Mouse (Mus musculus) liver, adult 2 months (tissue): Measurements from ENCODE around the gene Epc2. TPM values are rescaled to one million over a fixed set of nuclear protein-coding genes. Genes with fewer than 3 reads are reported as not detected.

Experiments used
- DNase-seq: peaks from one replicate; pipeline ENCODE4 v3.0.0-alpha.2; 2011; ENCODE audit warnings: low read depth, low spot score; ENCODE audit errors: extremely low read depth
- H3K27ac ChIP-seq: fragments of 200-500 bp; replicated peaks from 2 replicates; pipeline ENCODE4 v1.5.1; 2012; ENCODE audit warnings: low read depth, mild to moderate bottlenecking, control low read depth, inconsistent platforms, low read length; ENCODE audit not compliant: insufficient read depth
- H3K27me3 ChIP-seq: fragments of 200-500 bp; 2 replicates; pipeline ENCODE4 v1.6.1; 2012; ENCODE audit warnings: mild to moderate bottlenecking, moderate library complexity, low read length, inconsistent platforms; ENCODE audit not compliant: control insufficient read depth, insufficient read depth
- H3K36me3 ChIP-seq: fragments of 200-500 bp; 2 replicates; pipeline ENCODE4 v1.6.1; 2012; ENCODE audit warnings: low read length, inconsistent platforms; ENCODE audit not compliant: control insufficient read depth, insufficient read depth
- H3K4me1 ChIP-seq: fragments of 200-500 bp; 2 replicates; pipeline ENCODE4 v1.6.1; 2011; ENCODE audit warnings: low read length; ENCODE audit not compliant: control insufficient read depth, insufficient read depth
- H3K4me3 ChIP-seq: fragments of 200-500 bp; 2 replicates; pipeline ENCODE4 v1.5.1; 2011; ENCODE audit warnings: low read depth, mild to moderate bottlenecking, control low read depth, low read length, moderate library complexity; ENCODE audit not compliant: insufficient read depth
- H3K79me2 ChIP-seq: fragments of 200-500 bp; 2 replicates; pipeline ENCODE4 v1.6.1; 2012; ENCODE audit warnings: inconsistent platforms, mild to moderate bottlenecking, low read length, moderate library complexity; ENCODE audit not compliant: control insufficient read depth, insufficient read depth
- H3K9ac ChIP-seq: fragments of 200-500 bp; 2 replicates; pipeline ENCODE4 v1.6.1; 2012; ENCODE audit warnings: low read depth, mild to moderate bottlenecking, control low read depth, inconsistent platforms, low read length
- CTCF ChIP-seq: fragments of 200-500 bp; IDR thresholded peaks from 2 replicates; pipeline ENCODE4 v1.5.1; 2011; ENCODE audit warnings: low read depth, low read length, control low read depth
- POLR2A ChIP-seq: fragments of 200-500 bp; IDR thresholded peaks from 2 replicates; pipeline ENCODE4 v1.6.1; 2011; ENCODE audit warnings: low read length, control low read depth; ENCODE audit not compliant: insufficient read depth; ENCODE audit errors: extremely low read depth
- WGBS: fragments of 180-500 bp; shearing (Covaris S2); methylation state at CpG from one replicate; pipeline ENCODE4 v1.1.7; 2018; 5-methylcytosine and 5-hydroxymethylcytosine counted together
- polyA plus RNA-seq: library from polyadenylated mRNA; depleted of rRNA; stranded (reverse); fragments of >200 nt; gene quantifications from 2 replicates; pipeline ENCODE4 v1.2.3, GENCODE M21; 2012
- total RNA-seq: library from RNA; depleted of rRNA; stranded (reverse); fragments of >200 nt; gene quantifications from 2 replicates; pipeline ENCODE4 v1.2.3, GENCODE M21; 2014

Epc2 gene
- total and polyA plus RNA-seq, 2 experiments = 2.5 to 14.1 TPM

- H3K27ac ChIP-seq = no peak overlapping the region
- no peak for DNase-seq
- no peak for TF ChIP-seq POLR2A
- no peak for TF ChIP-seq CTCF
- H3K36me3 ChIP-seq = no peaks in the 10 kb centered on the region
- no peak overlapping the region for H3K9ac ChIP-seq
- no peak overlapping the region for H3K4me3 ChIP-seq
- no peaks in the 10 kb centered on the region for H3K27me3 ChIP-seq
- peaks cover 28% of the 10 kb centered on the region for H3K79me2 ChIP-seq
- 79% methylated on average over 2 of the region's 2 CpGs for WGBS
- H3K4me1 ChIP-seq = peaks cover 2% of the 10 kb centered on the region; the same call in 1 of the 2 replicates
Measured at GRCm38 (mm10) chr2:49457797-49458196, 6.5 kb downstream of the Epc2 start.

DNA sequence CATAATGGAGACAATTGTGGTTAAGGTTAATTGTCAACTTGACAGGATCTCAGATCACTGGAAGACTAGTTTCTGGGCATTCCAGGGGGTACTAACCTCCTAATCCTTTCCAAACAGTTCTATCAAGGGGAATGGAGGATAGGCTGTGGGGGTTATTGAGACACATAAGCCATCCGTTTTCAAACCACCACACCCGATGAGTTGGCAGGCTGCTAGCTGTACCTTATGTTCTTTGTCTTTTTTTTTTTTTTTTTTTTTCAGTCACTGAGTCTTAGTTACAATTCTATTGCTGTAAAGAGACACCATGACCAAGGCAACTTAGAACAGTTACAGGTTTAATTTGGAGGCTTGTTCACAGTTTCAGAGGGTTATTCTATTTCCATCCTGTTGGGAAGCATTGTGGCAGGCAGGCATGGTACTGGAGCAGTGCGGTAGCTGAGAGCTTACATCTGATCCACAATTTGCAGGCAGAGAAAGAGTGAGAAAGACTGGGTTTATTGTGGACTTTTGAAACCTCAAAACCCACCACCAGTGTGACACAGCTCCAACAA lies 14.5 kb downstream of the Epc2 start:
- no peak for DNase-seq
- Histone ChIP-seq H3K36me3 (no peaks in the 10 kb centered on the region), H3K4me3 (no peak overlapping the region), H3K79me2 (peaks cover 25% of the 10 kb centered on the region), H3K27ac (no peak overlapping the region), H3K4me1 (peaks cover 5% of the 10 kb centered on the region; the same call in 1 of the 2 replicates), H3K9ac (no peak overlapping the region), H3K27me3 (no peaks in the 10 kb centered on the region)
- TF ChIP-seq POLR2A (no peak), CTCF (no peak)
- WGBS = 75% methylated on average over 3 of the region's 3 CpGs

- Histone ChIP-seq H3K4me1 (peaks cover 7% of the 10 kb centered on the region), H3K4me3 (no peak overlapping the region), H3K27ac (no peak overlapping the region), H3K27me3 (no peaks in the 10 kb centered on the region), H3K9ac (no peak overlapping the region), H3K36me3 (no peaks in the 10 kb centered on the region), H3K79me2 (peaks cover 19% of the 10 kb centered on the region; the same call in 1 of the 2 replicates)
- TF ChIP-seq CTCF (no peak), POLR2A (no peak)
- no peak for DNase-seq
- WGBS = 85% methylated on average over 1 of the region's 1 CpGs
Measured at GRCm38 (mm10) chr2:49467038-49467437, 15.8 kb downstream of the Epc2 start.

- Histone ChIP-seq H3K79me2 (peaks cover 17% of the 10 kb centered on the region; the same call in 1 of the 2 replicates), H3K36me3 (no peaks in the 10 kb centered on the region), H3K4me1 (peaks cover 7% of the 10 kb centered on the region), H3K9ac (no peak overlapping the region), H3K27ac (no peak overlapping the region), H3K27me3 (no peaks in the 10 kb centered on the region), H3K4me3 (no peak overlapping the region)
- WGBS = 34% methylated on average over 3 of the region's 3 CpGs
- TF ChIP-seq CTCF (no peak), POLR2A (no peak)
- DNase-seq = peak; percentile 58
Measured at GRCm38 (mm10) chr2:49471188-49471587, 19.9 kb downstream of the Epc2 start.

- WGBS = 56% methylated on average over 5 of the region's 5 CpGs
- H3K4me1 ChIP-seq = peaks cover 7% of the 10 kb centered on the region
- peaks cover 15% of the 10 kb centered on the region; the same call in 1 of the 2 replicates for H3K79me2 ChIP-seq
- no peaks in the 10 kb centered on the region for H3K27me3 ChIP-seq
- H3K9ac ChIP-seq = no peak overlapping the region
- DNase-seq = peak; percentile 76
- H3K36me3 ChIP-seq = no peaks in the 10 kb centered on the region
- H3K27ac ChIP-seq = no peak overlapping the region
- no peak for TF ChIP-seq POLR2A
- TF ChIP-seq CTCF = no peak
- H3K4me3 ChIP-seq = no peak overlapping the region
Measured at GRCm38 (mm10) chr2:49471641-49472355, 20.5 kb downstream of the Epc2 start.

DNA sequence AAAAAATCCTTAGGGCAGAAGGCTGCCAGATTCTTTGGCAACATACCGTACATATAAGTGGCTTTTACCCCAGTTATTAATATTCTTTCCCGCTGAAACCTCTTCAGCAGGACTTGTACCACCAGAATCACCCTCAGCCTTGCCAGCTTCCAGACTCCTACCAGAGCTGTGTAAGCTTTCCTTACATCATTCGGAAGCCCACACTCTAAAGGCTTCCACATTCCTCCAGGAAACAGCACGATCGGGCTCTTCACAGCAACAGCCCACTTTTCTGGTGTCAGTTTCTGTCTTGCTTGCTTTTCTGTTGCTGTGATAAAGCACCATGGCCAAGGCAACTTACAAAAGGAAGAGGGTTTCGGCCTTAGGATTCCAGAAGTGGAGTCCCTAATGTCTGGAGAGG lies 21.2 kb downstream of the Epc2 start:
- no peak overlapping the region for H3K27ac ChIP-seq
- no peak overlapping the region for H3K9ac ChIP-seq
- no peak for DNase-seq
- peaks cover 15% of the 10 kb centered on the region; the same call in 1 of the 2 replicates for H3K79me2 ChIP-seq
- no peaks in the 10 kb centered on the region for H3K36me3 ChIP-seq
- 77% methylated on average over 6 of the region's 6 CpGs for WGBS
- H3K4me1 ChIP-seq = peaks cover 7% of the 10 kb centered on the region
- no peak overlapping the region for H3K4me3 ChIP-seq
- H3K27me3 ChIP-seq = no peaks in the 10 kb centered on the region
- TF ChIP-seq POLR2A (no peak), CTCF (no peak)
